Mouse (Mus musculus): ENCODE data around the gene Dao. TPM values are rescaled to one million over a fixed set of nuclear protein-coding genes. Genes with fewer than 3 reads are reported as not detected.
A peak's percentile ranks its signal among the peaks of the same experiment; 100 is the strongest.

Gene Dao
- total RNA-seq, 1 experiment from 2014 or later, result not detected

DNA sequence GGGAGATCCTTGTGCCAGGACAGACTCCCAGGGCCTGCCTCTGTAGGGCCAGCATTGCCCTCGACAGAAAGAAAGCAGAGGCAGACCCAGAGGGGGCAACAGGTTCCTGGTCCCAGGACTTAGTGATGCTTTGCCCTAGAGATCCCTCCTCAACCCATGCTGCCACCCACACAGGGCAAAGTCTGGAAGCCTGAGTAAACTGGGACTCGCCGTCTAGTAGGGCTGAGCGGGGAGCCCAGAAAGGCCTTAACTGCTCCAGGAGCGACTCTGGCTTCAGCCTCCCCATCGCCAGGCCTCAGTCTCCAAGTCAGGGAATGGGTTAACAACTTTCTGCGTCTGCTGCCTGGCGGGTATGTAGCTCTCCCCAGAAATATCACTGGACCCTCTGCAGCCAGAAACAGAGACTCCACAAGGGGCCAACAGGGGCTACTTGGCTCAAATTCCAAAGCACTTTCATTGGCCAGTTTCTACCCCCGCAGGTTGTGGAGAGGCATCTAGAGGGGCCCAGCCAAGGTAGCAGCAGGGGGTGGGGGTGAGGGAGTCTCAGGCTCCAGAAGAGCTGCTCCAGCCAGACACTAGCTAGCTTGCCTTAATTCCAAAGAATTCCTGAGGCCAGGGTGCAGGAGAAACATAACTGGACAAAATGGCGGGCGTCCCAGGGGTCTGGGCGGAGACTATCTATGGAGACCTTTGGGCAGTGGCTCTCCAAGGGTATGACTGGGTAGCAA, 23.9 kb downstream of the Dao start:
- no peak for DNase-seq

DNA sequence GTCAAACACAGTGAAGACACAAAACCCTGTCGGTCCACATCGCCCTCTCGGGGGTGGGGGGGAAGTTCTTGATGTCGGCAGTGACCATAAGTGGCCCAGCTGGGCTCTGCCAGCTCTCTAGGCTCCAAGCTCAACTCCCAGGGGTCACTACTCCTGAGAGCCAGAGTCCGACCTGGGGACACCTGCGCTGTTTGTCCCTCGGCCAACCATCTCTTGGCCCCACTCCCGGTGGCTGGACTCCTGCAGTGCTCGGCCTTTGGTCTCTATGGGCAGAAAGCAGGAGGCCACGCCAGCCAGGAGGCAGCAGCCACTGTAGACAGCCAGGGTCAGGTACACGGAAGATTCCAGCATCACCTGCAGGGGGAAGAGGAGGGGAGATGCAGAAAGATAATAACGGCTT, 24.6 kb downstream of the Dao start:
- no peak for DNase-seq

DNA sequence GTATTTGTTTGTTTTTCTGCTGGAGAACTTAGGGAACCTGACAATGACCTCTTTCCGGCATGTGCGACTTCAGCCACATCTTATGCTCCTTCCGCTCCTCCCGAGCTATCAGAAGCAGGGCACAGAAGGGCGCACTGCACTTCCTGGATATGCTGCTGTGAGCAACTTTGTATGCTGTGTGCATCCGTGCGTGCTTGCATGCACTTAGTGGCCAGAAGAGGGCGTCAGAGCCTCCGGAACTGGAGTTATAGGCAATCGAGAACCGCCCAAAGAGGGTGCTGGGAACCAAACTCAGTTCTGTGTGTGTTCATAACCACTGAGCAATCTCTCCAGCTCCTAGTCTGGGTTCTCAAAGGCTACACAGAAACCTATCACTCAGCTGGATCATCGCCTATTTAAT, 27.1 kb downstream of the Dao start:
- no peak for DNase-seq

DNA sequence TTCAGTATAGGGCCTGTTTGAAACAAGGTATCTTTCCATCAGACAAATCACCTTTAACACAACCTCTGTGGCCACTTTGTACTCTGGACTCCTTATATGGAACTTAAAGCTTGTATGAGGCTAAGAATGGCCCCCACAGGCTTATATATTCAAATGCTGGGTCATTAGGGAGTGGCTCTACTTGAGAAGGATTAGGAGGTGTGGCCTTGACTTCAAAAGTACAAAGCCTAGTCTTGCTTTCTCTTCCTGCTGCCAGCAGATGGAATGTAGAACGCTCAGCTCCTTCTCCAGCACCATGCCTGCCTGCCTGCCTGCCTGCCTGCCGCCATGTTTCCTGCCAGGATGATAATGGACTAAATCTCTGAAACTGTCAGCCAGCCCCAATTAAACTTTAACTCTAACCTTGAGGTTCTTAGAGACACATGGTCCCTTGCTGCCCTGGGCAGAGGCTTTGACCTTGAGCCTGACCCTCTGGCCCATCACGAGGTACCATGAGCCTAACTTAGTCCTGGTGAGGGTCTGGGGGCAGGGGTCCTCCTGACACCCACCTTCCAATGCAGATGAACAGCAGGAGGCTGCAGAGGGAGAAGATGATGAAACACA, 28.8 kb downstream of the Dao start:
- DNase-seq, result no peak

DNA sequence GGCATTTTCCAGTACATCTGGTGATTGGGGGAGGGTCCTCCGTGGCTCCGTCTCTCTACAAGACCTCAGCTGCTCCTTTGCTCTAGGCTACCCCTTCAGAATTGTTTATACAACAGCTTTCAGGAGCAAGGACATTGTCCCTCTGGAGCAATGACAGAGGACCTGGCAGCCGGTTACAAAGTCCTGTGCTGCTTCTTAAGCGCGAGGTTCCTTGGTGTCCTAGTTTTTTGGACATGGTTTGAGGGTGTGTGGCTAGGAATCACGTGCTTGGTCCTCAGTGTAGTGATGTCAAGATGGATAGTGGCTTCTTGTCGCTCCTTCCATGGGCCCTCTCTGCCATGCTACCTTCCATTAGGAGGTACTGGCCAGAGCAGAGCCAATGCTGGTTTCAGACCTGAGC, 30.9 kb downstream of the Dao start:
- DNase-seq, result no peak

DNA sequence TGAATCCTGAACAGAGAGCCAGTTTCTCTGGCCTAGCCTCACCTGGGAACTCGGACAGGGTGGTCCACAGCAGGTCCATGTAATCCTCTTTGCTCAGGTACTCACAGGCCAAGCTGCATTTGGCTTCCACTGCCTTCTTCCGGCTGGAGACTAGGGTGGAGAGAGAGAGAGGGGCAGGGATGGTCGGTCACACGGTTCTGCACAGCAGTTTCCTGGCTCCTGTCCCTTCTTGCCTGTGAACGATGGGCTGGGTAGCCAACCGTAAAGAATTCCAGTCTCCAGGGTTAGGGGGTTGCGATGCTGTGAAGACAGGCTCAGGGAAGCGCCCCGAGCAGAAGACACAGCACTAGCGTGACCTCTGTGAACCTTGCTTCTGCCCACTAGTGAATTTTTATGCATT, 31.6 kb downstream of the Dao start:
- DNase-seq, result no peak

DNA sequence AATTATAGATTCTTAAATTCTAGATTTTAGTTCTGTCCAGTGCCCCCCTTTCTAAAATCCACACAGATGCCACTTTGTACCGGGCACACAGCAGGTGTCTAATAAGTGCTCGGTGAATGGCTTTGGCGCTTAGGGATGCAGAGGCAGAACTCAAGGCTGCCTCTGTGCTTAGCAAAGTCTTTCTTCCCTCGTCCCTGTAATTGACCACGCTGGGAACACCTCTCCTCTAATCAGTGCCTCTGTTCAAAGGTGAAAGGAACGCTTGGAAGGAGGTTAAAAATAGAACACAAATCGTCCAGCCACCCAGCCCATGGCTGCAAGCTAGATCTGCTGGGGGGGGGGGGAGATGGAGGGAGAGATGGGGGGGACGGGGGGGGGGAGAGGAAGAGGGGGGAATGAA, 37.0 kb downstream of the Dao start:
- no peak for DNase-seq

DNA sequence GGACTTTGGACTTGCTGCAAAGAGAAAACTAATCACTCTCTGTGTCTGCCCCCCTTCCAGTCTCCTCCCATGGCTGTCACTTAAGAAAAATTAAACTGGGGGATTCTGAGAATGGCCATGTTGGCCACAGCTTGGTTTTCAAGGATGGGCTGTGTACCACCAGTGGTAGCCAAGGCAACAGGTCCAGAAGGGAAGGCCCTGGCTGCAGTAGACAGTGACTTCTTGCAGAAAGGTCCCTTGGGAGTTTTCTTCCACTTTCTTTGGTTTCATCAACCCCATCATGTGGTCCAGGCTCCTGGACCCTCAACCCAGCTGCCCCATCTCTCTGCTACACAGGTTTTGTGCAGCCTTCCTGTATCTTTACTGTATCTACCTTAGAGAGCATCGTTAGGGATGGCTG, 37.4 kb downstream of the Dao start:
- DNase-seq, result no peak

DNA sequence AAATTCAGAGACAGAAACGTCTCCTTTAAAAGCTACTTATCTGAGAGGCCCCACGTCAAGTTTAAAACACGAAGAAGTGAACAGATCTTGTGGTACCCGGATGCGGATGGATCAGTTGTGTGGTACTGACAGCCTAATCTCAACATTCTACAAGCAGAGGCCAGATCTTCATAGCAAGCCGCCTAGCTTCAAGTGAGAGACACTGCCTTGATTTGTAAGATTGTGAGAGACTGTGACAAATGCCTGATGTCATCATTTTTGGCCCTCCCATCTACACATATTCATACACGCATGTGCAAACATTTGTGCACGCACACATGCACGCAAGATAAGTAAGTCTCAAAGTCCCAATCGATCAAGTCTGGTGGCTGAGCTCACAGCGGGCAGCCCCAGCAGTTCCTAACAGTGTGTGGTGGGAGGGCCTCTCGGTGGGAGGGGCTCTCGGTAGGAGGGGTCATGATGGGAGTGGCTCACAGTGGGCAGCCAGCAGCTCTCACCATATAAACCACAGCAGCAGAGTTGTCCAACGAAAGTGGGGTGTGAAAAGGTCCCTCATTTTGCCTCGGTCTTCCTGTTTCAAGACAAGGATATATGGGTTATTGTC, 37.9 kb downstream of the Dao start:
- DNase-seq, result peak; percentile 71

DNA sequence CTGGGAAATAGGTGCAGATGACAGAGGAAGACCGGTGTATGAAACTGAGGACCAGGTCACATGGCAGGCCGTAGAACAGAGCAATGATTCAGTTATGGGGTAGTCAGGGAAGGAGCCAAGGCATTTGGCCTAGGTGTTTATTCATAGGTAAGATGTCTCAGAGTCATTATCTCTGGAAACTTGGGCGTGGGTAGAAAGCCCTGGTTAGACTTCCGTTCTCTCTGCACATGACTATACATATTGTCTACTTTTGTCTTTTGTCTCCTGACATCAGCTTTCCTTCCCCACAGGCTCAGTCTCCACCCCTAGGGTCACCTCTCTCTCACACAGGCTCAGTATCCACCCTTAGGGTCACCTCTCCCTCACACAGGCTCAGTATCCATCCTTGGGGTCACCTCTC, 40.3 kb downstream of the Dao start:
- DNase-seq, result no peak

DNA sequence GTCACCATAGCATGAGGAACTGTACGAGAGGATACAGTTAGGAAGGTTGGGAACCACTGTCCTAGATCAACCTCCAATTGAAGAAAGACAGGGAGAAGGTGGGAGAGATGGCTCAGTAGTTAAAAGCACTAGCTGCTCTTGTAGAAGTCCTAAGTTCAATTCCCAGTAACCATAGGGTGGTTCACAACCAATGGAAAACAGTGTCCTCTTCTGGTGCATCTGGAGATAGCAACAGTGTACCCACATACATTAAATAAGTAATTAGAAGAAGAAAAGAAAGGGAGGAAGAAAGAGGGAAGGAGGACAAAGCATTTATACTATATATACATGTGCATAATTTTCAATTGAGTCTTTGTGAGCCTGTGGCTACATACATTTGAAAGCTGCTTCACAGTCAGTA, 41.6 kb downstream of the Dao start:
- DNase-seq, result no peak

DNA sequence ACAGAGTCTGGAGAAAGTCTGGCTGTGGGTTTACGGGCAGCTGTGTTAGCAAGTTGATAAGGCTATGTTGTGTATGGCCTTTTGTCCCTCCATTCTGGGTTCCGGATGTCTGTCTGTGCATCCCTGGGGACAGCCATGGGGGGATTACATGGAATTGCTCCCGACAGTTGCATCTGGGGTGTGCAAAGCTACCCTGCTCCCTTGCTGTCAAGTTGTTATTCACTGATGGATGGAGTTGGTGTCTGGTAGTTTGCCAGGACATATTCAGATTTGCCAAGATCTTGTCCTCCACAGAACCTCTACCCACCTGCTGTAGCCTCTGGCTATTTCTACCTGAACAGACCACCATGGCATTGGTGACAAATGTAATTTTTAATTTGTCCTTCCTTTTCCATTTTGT, 42.6 kb downstream of the Dao start:
- no peak for DNase-seq

DNA sequence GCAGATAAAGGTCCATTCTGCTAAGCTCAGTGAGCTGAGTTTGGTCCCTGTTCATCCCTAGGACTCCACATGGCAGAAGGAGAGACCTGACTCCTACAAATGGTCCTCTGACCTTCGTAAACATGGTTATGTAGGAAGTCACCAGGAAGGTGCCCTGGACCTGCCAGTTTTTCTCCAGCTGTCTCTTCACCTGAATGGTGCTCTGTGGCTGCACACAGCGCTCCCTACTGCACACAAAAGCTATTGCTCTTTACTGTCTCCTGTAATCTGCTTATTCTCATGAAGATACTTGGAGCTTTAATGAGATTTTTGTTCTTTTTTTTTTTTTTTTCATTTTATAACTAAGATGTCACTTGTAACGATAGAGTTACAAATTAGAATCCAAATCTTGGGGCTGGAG, 43.1 kb downstream of the Dao start:
- DNase-seq, result no peak

DNA sequence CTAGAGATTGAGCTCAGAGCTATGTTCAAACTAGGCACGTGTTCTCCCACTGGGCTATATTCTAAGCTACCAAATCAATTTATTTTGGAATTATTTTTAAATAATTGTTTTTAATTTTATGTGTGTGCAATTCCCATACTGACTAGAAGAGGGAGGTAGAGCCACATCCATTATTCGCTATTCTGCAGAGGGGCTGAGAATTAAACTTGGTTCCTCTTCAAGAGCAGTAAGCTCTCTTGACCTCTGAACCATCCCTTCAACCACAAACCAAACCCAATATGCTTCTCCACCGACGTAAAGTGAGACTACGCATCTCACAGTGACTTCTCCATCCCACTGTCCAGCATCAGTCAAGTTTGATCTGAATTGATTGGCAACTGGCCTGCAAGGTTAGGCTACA, 43.7 kb downstream of the Dao start:
- DNase-seq, result no peak

DNA sequence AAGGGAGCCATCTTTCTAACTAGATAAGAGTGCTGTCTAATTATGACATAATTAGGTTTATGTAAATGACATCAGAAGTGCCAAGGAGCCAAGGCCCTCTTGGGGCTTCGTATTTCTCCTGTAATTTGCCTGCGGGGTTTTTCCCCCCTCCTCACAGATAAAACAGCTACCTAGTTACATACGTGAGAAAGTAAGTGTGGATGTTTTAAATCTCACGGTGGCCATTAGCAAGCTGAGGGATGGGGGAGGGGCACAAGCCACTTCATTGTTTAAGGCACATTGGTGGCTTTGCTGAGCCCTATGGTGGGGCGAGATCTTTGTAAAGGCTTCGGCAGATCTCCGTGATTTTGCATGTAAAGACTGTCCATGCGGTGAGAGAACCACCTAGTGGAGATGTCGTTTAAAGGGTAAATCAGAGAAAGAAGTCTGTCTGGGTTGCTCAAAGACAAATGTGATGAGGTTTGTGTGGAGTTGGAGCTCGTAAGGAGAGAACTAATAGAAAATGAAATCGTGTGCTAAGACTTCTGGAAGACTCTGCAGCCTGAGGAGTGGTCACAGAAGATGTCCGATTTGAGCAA, 45.3 kb downstream of the Dao start:
- no peak for DNase-seq

DNA sequence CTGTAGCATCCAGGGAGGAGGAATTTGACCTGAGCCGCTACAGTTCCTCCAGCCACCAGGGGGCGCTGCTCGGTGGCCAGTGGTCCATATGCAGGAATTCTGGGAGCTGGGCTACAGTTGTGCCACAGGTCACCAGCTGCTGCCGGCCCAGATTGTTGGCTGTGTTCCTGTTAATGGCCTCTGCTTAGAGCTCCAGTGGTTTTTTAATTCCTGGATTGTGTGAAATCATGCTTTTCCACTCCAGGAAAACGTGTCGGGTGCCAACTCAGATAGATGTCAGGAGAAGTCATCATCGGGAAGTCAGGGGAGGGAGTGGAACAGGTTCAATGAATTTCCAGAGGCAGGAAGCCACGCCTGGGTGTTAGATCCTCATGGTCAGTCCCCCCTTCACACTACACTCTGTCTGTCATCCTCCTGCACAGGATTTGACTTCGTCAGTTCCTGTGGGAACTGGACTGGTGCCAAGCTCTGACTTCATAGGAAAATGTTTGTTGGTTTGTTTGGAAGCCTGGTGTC, 48.8 kb downstream of the Dao start:
- peak; percentile 90 for DNase-seq

DNA sequence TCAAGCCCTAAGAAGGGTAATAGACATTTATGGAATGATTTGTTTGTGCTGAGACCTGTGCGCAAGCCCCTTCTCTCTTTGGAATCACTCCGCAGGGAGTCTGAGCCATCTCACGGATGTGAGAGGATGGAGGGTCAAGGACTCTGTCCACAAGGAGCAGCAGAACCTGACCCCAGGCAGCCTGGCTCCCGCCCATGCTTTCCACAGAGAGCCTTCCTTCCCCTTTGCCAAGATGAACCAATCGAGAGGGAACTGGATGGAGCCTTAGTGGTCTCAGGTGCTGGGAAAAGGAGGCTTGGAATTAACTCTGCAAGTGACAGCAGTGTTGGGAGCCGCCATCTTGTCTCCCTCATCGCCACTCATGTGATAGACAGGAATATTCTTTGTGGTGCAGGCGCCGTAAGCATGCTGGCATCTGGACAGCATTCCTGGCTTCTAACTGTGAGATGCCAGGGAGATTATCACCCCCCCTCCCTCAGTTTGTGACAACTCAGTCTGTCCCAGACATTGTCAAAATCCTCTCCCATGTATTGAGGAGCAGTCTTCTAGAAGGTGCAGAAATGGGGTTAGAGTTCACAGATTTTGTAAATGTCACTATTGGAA, 53.7 kb downstream of the Dao start:
- DNase-seq, result no peak

DNA sequence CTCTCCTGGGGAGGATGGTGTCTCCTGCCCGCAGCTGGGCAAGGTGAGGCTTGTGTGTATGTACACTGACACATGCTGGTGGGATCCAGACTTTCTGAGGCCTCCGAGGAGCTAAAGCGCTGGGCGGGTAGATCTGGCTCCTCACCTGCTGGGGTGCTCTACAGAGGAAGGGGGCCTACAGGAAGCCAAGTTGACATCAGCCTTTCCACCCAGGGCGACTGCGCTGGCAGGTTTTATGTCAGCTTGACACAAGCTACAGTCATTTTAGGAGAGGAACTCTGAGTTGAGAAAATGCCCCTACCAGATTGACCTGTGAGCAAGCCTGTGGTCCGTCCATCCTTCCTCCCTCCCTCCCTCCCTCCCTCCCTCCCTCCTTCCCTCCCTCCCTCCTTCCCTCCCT, 58.2 kb downstream of the Dao start:
- DNase-seq, result no peak

DNA sequence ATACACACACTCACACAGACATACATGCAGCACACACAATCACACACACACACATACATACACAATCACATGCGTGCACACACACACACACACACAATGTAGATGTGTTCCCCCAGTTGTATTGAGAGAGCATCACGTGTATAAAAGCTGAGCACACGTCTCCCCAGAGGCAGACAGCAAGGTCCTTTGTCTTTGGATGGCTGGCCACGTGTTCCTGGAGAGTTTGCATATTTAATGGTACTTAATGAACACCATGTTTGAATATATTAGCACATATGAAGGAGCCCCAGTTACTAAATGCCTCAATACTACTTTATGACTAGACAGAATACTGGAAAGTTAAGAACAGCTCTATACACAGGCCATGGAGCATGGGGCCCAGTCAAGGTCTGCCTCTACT, 60.5 kb downstream of the Dao start:
- no peak for DNase-seq

DNA sequence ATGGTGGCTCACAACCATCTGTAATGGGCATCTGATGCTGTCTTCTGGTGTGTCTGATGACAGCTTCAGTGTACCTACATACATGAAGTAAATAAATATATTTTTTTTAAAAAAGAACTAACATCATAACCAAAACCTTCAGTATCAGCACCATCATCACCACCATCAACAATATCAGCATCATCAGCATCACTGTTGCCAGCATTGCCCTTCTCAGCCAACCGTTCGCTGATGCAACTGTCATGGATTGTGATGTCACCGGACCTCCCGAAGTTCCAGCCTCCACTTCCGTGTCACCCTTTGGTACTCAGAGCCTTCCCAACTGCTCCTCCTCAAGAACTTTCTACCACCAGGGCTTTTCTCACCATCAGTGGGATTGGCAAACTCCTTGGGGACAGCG, 61.7 kb downstream of the Dao start, which contains the start of gene Usp30:
TSS of gene Usp30 (plus strand) at position 301 of the 400 bp plus-strand sequence.
- no peak for DNase-seq

DNA sequence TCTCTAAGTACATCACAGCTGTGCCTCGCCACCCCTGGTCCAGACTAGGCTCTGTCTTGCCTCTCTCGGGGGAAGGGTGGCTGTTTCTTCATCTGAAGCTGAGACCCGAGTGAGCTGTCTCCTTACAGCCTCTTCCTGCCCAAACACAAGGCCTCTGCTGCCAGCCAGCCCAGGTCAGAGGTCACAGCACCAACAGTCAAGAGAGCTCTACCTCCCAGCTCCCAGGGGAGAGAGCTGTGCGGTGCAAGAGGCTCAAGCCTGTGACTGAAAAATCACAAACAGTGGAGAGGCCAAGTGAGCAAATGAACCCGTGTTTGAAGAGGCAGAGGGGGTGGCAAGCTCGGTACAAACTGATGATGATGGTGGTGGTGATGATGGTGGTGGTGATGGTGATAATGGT, 63.1 kb downstream of the Dao start:
- no peak for DNase-seq

DNA sequence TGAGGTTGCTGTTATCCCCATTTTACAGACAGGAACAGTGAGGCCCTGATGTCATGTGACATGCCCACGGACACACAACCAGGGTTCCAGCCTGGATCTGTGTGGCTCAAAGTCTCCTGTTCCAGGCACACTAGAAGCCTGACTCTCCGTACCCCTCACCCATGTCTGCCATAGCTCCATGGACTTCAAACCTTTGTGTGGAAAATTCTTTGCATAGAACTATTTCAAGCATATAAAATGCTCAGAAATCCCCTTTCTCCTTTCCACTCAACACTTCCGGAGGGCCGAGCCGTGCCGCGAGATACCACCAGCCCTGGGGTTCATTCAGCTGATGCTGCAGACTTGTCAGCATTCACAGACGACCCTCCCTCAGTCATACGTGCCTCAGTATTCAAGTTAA, 64.0 kb downstream of the Dao start:
- DNase-seq, result no peak

DNA sequence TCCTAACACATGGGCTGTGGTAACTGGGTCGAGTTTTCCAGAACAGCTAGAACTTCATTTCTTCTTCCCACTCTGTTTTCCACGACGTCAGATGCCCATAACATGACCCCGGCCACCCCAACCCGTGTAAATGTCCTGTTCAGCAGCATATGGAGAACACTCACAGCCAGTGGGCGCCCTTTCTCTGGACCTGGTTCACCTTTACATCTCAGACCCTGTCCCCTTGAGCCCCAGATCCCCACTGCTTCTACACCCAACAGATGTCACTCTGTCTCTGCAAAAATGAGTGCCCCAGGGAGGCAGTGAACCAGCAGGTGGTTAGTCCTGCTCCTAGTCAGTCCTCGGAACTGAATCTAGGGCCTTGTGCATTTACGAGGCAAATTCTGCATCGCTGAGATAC, 64.5 kb downstream of the Dao start:
- DNase-seq, result no peak
